Mouse (Mus musculus) CH12.LX (cell line): ENCODE results near the gene Map2k1. TPM values are rescaled to one million over a fixed set of nuclear protein-coding genes. Genes with fewer than 3 reads are reported as not detected.

Experiments
- DNase-seq: peaks from one replicate; pipeline ENCODE4 v3.0.0-alpha.2; 2013; ENCODE audit errors: extremely low read depth
- H3K27ac ChIP-seq: 2 replicates; pipeline ENCODE4 v1.5.1; 2012; ENCODE audit warnings: low read depth, mild to moderate bottlenecking, control low read depth, moderate library complexity; ENCODE audit not compliant: insufficient read depth
- H3K27me3 ChIP-seq: replicated peaks from 2 replicates; pipeline ENCODE3; 2012; ENCODE audit warnings: inconsistent platforms
- H3K36me3 ChIP-seq, 2 experiments: replicated peaks in 1 of 2; 2 replicates each; pipeline versions ENCODE3 to v1.6.1; 2012; ENCODE audit warnings: inconsistent platforms in 1 of 2, low read length in 1 of 2, mild to moderate bottlenecking in 1 of 2, mixed read lengths in 1 of 2, moderate library complexity in 1 of 2; ENCODE audit not compliant: control insufficient read depth in 1 of 2, insufficient read depth in 1 of 2
- H3K4me1 ChIP-seq, 2 experiments: 2 replicates each; pipeline ENCODE4 v1.6.1; 2012; ENCODE audit warnings: inconsistent platforms in 1 of 2, moderate library complexity in 1 of 2; ENCODE audit not compliant: insufficient read depth in 2 of 2, control insufficient read depth in 1 of 2
- H3K4me2 ChIP-seq: 2 replicates; pipeline ENCODE4 v1.6.1; 2012; ENCODE audit warnings: low read depth, mild to moderate bottlenecking, control low read depth; ENCODE audit not compliant: poor library complexity, insufficient read depth, severe bottlenecking
- H3K4me3 ChIP-seq, 3 experiments: fragments of 150-350 bp in 1 of 3; sonication (generic) in 1 of 3; replicated peaks in 1 of 3; 2 replicates each; pipeline versions ENCODE3 to v1.5.1; 2011 to 2012; ENCODE audit warnings: low read depth in 2 of 3, low read length in 2 of 3, mild to moderate bottlenecking in 2 of 3, moderate library complexity in 2 of 3, control low read depth in 1 of 3, improper control_type of control experiment in 1 of 3, inconsistent platforms in 1 of 3, mixed read lengths in 1 of 3; ENCODE audit not compliant: poor library complexity in 1 of 3
- H3K79me2 ChIP-seq: replicated peaks from 2 replicates; pipeline ENCODE4 v1.6.1; 2012; ENCODE audit warnings: mild to moderate bottlenecking, moderate library complexity; ENCODE audit not compliant: control insufficient read depth, poor library complexity, insufficient read depth, severe bottlenecking; ENCODE audit errors: extremely low read depth
- H3K9ac ChIP-seq: 2 replicates; pipeline ENCODE4 v1.6.1; 2012; ENCODE audit warnings: low read depth, mild to moderate bottlenecking, control low read depth, moderate library complexity; ENCODE audit not compliant: insufficient read depth
- H3K9me3 ChIP-seq: replicated peaks from 2 replicates; pipeline ENCODE3; 2012; ENCODE audit warnings: low read length, inconsistent platforms, mixed read lengths
- BHLHE40 ChIP-seq: IDR thresholded peaks from 2 replicates; pipeline ENCODE4 v1.6.1; 2011; ENCODE audit warnings: mild to moderate bottlenecking, low read depth, low read length, improper control_type of control experiment
- E2F4 ChIP-seq: IDR thresholded peaks from 2 replicates; pipeline ENCODE4 v1.6.1; 2011; ENCODE audit warnings: low read depth, low read length, improper control_type of control experiment; ENCODE audit not compliant: insufficient replicate concordance
- EP300 ChIP-seq: IDR thresholded peaks from 2 replicates; pipeline ENCODE4 v1.6.1; 2011; ENCODE audit warnings: low read length, improper control_type of control experiment
- ETS1 ChIP-seq: conservative IDR thresholded peaks from 2 replicates; pipeline ENCODE4 v1.6.1; 2012; ENCODE audit warnings: low read depth, mild to moderate bottlenecking, inconsistent platforms, low read length, improper control_type of control experiment, moderate library complexity
- GABPA ChIP-seq: IDR thresholded peaks from 2 replicates; pipeline ENCODE4 v1.6.1; 2012; ENCODE audit warnings: low read depth, low read length, improper control_type of control experiment, inconsistent platforms; ENCODE audit not compliant: insufficient replicate concordance
- HCFC1 ChIP-seq: IDR thresholded peaks from 2 replicates; pipeline ENCODE4 v1.6.1; 2012; ENCODE audit warnings: low read depth, mild to moderate bottlenecking, inconsistent platforms, low read length, improper control_type of control experiment
- IRF4 ChIP-seq: IDR thresholded peaks from 2 replicates; pipeline ENCODE4 v1.6.1; 2014; ENCODE audit warnings: low read depth, mild to moderate bottlenecking, inconsistent platforms, low read length, improper control_type of control experiment
- JUN ChIP-seq: IDR thresholded peaks from 2 replicates; pipeline ENCODE4 v1.6.1; 2011; ENCODE audit warnings: low read depth, mild to moderate bottlenecking, low read length, improper control_type of control experiment, moderate library complexity; ENCODE audit not compliant: insufficient read depth
- KAT2A ChIP-seq: IDR thresholded peaks from 2 replicates; pipeline ENCODE4 v1.6.1; 2012; ENCODE audit warnings: low read length, improper control_type of control experiment, inconsistent platforms; ENCODE audit not compliant: insufficient replicate concordance
- MAFK ChIP-seq: IDR thresholded peaks from 2 replicates; pipeline ENCODE4 v1.6.1; 2011; ENCODE audit warnings: low read length, improper control_type of control experiment; ENCODE audit not compliant: insufficient replicate concordance
- MAZ ChIP-seq: IDR thresholded peaks from 2 replicates; pipeline ENCODE4 v1.6.1; 2012; ENCODE audit warnings: low read depth, mild to moderate bottlenecking, inconsistent platforms, low read length, improper control_type of control experiment, moderate library complexity
- MEF2A ChIP-seq: IDR thresholded peaks from 2 replicates; pipeline ENCODE4 v1.6.1; 2014; ENCODE audit warnings: low read depth, mild to moderate bottlenecking, inconsistent platforms, low read length, improper control_type of control experiment, borderline replicate concordance
- MYC ChIP-seq: IDR thresholded peaks from 2 replicates; pipeline ENCODE4 v1.6.1; 2011; ENCODE audit warnings: low read depth, mild to moderate bottlenecking, improper control_type of control experiment, low read length
- NELFE ChIP-seq: IDR thresholded peaks from 2 replicates; pipeline ENCODE4 v1.6.1; 2011; ENCODE audit warnings: low read depth, low read length, improper control_type of control experiment
- NRF1 ChIP-seq: IDR thresholded peaks from 2 replicates; pipeline ENCODE4 v1.6.1; 2014; ENCODE audit warnings: low read depth, mild to moderate bottlenecking, inconsistent platforms, low read length, improper control_type of control experiment, moderate library complexity
- POLR2A ChIP-seq: IDR thresholded peaks from 2 replicates; pipeline ENCODE4 v1.6.1; 2011; ENCODE audit warnings: low read depth, mild to moderate bottlenecking, improper control_type of control experiment, low read length
- POLR2AphosphoS2 ChIP-seq: IDR thresholded peaks from 2 replicates; pipeline ENCODE4 v1.6.1; 2011; ENCODE audit warnings: low read depth, low read length, improper control_type of control experiment
- RAD21 ChIP-seq: IDR thresholded peaks from 2 replicates; pipeline ENCODE4 v1.6.1; 2011; ENCODE audit warnings: low read depth, mild to moderate bottlenecking, low read length, improper control_type of control experiment, moderate library complexity
- RCOR1 ChIP-seq: conservative IDR thresholded peaks from 2 replicates; pipeline ENCODE4 v1.6.1; 2012; ENCODE audit warnings: low read depth, mild to moderate bottlenecking, inconsistent platforms, low read length, improper control_type of control experiment
- SIN3A ChIP-seq: IDR thresholded peaks from 2 replicates; pipeline ENCODE4 v1.6.1; 2012; ENCODE audit warnings: low read length, improper control_type of control experiment, inconsistent platforms
- TCF12 ChIP-seq: IDR thresholded peaks from 2 replicates; pipeline ENCODE4 v1.6.1; 2014; ENCODE audit warnings: low read depth, mild to moderate bottlenecking, inconsistent platforms, low read length, improper control_type of control experiment
- UBTF ChIP-seq: IDR thresholded peaks from 2 replicates; pipeline ENCODE4 v1.6.1; 2012; ENCODE audit warnings: low read depth, mild to moderate bottlenecking, inconsistent platforms, low read length, improper control_type of control experiment, moderate library complexity
- USF1 ChIP-seq: IDR thresholded peaks from 2 replicates; pipeline ENCODE4 v1.6.1; 2014; ENCODE audit warnings: low read depth, mild to moderate bottlenecking, inconsistent platforms, low read length, improper control_type of control experiment
- USF2 ChIP-seq: conservative IDR thresholded peaks from 2 replicates; pipeline ENCODE4 v1.6.1; 2011; ENCODE audit warnings: low read depth, low read length, improper control_type of control experiment
- ZC3H11A ChIP-seq: IDR thresholded peaks from 2 replicates; pipeline ENCODE4 v1.6.1; 2012; ENCODE audit warnings: low read depth, mild to moderate bottlenecking, inconsistent platforms, low read length, improper control_type of control experiment
- ZKSCAN1 ChIP-seq: IDR thresholded peaks from 2 replicates; pipeline ENCODE4 v1.6.1; 2012; ENCODE audit warnings: low read depth, inconsistent platforms, low read length, improper control_type of control experiment, borderline replicate concordance
- ZMIZ1 ChIP-seq: IDR thresholded peaks from 2 replicates; pipeline ENCODE4 v1.6.1; 2012; ENCODE audit warnings: low read depth, mild to moderate bottlenecking, inconsistent platforms, low read length, improper control_type of control experiment
- ZNF384 ChIP-seq: IDR thresholded peaks from 2 replicates; pipeline ENCODE4 v1.6.1; 2012; ENCODE audit warnings: low read depth, low read length, improper control_type of control experiment, inconsistent platforms
- dilution Hi-C: fragments of 300-500 bp; cut with MboI; formaldehyde crosslinking; loops from 2 replicates; pipeline ENCODE4 v1.14.3; 2020; ENCODE audit warnings: low sequenced_read_pairs; ENCODE audit not compliant: extremely low pct_unique_long_range_greater_than_20kb, extremely low pct_ligation_motif_present
- in situ Hi-C: fragments of 300-500 bp; cut with MboI; formaldehyde crosslinking; loops from 3 replicates; pipeline ENCODE4 v1.14.3; 2019; ENCODE audit warnings: low sequenced_read_pairs, low pct_ligation_motif_present, low pct_unique_long_range_greater_than_20kb, mixed read lengths
- polyA plus RNA-seq: library from polyadenylated mRNA; unstranded; fragments of >175 nt; gene quantifications from 2 replicates; pipeline ENCODE4 v1.2.1, GENCODE M21; 2012; ENCODE audit warnings: low read depth; ENCODE audit not compliant: insufficient read length
- total RNA-seq, 2 experiments: library from RNA; depleted of rRNA; stranded (reverse); fragments of 300-350 nt in 1 of 2; fragments of >200 nt in 1 of 2; gene quantifications; 2 replicates each; pipeline ENCODE4 v1.2.3; 2012 to 2014

The Map2k1 gene
- total and polyA plus RNA-seq, 3 experiments, result 56.3 to 122 (median 74.0) TPM

DNA sequence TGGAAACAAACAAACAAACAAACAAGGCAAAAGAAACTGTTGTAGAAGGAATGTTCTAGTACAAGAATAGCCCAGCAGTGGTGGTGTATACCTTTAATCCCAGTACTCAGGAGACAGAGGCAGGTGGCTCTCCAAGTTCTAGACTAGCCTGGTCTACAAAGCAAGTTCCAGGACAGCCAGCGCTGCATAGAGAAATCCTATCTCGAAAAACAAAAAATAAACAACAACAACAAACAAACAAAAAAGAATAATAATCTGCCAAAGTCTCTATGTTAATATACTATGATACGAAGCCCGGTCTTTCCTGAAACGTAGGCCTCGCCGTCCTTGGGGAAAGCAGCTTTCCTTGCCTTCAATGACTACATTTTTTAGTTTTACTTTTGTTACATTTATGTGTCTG lies 17.4 kb downstream of the Map2k1 start:
- H3K9me3 ChIP-seq, result no peaks in the 10 kb centered on the region
- dilution Hi-C loops, result no loop called here

GRCm38 (mm10) chr9:64234768-64235435 lies 18.5 kb downstream of the Map2k1 start, which contains the start of gene Uchl4:
Uchl4 (plus strand) TSS chr9:64235201.
- Histone ChIP-seq H3K36me3 (peaks cover 9 to 56% of the 10 kb centered on the region in 2 experiments), H3K9ac (no peak within 1 kb of the TSS), H3K4me1 (peaks cover 0 to 10% of the 10 kb centered on the region in 2 experiments; a peak in 2 of 4 replicates), H3K4me3 (no peak within 1 kb of the TSS), H3K27ac (no peak within 1 kb of the TSS), H3K4me2 (no peak within 1 kb of the TSS)
- dilution Hi-C loops, result no loop called here
- no peak for DNase-seq
- TF ChIP-seq IRF4, result no peak
- no peak for TF ChIP-seq MAZ
- no peak for TF ChIP-seq KAT2A
- no peak for TF ChIP-seq ZKSCAN1
- TF ChIP-seq USF1, result no peak
- no peak for TF ChIP-seq MEF2A
- no peak for TF ChIP-seq POLR2AphosphoS2
- TF ChIP-seq ETS1, result no peak
- no peak for TF ChIP-seq EP300
- no peak for TF ChIP-seq TCF12
- no peak for TF ChIP-seq UBTF
- no peak for TF ChIP-seq ZMIZ1
- TF ChIP-seq MAFK, result no peak
- no peak for TF ChIP-seq ZC3H11A
- no peak for TF ChIP-seq RCOR1
- no peak for TF ChIP-seq SIN3A
- TF ChIP-seq, all 38 proteins: peak for 0
- in situ Hi-C loops, result no loop called here
- Histone ChIP-seq H3K9me3 (no peaks in the 10 kb centered on the region), H3K79me2 (peaks cover 2% of the 10 kb centered on the region), H3K27me3 (no peaks in the 10 kb centered on the region)

More for the DNA sequence above, 17.4 kb downstream of the Map2k1 start:
- H3K4me1 ChIP-seq, result peaks cover 6 to 14% of the 10 kb centered on the region in 2 experiments; a peak in 3 of 4 replicates
- no peaks in the 10 kb centered on the region for H3K27me3 ChIP-seq
- in situ Hi-C loops, result no loop called here
- H3K79me2 ChIP-seq, result peaks cover 12% of the 10 kb centered on the region
- no peak for DNase-seq
- TF ChIP-seq USF2 (no peak), NELFE (no peak), ZMIZ1 (no peak), JUN (no peak), MYC (no peak), E2F4 (no peak), NRF1 (no peak), ZNF384 (no peak), ETS1 (no peak), HCFC1 (no peak), ZC3H11A (no peak), GABPA (no peak), RAD21 (no peak), POLR2A (no peak), RCOR1 (no peak), MAFK (no peak), BHLHE40 (no peak), UBTF (no peak), POLR2AphosphoS2 (no peak)
- H3K36me3 ChIP-seq, result peaks cover 9 to 51% of the 10 kb centered on the region in 2 experiments
- H3K27ac ChIP-seq, result no peak overlapping the region
- H3K4me2 ChIP-seq, result no peak overlapping the region
- H3K9ac ChIP-seq, result no peak overlapping the region
- no peak overlapping the region for H3K4me3 ChIP-seq
